In the genomic region with DNA sequence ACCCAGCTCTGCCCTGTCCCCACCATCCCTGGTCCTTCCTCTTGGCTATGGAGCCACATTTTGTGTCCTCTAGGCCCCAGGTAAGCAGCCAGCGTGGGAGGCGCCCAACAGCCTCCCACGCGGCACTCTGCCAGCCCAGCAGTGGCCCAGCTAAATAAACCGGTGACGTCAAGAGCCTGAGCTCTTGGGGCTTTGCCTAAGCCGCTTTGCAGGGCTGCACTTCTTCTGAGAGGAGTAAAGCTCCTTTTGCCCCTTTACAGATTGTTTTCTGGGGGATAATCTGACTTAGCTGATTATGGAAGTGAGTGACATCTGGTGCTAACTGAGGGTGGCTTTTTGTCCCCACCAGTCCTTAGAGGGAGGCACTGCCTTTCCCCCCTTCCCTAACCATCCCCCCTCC, we compare ENCODE assay signal across 9 mouse cellular contexts. TPM values are rescaled to one million over a fixed set of nuclear protein-coding genes. Genes with fewer than 3 reads are reported as not detected.
DNase-seq lines count a peak whose midpoint lies in the region; ATAC-seq and TF ChIP-seq lines count a peak whose summit lies in the region.
"Had no signal": no experiment of that assay in that cellular context is flagged by ENCODE, and none has a peak within 500 bp of the region (broad histone marks: within the 10 kb centered on the region; RNA-seq: fewer than 3 reads in every experiment).

No protein-coding gene starts in this region.

- H3K27me3 ChIP-seq in forebrain, embryonic 16.5 days (replicated peaks; ENCODE audit: control insufficient read depth, insufficient read depth, low read length), result no peaks in the 10 kb centered on the region
- H3K27me3 ChIP-seq in limb, embryonic 13.5 days, result peaks cover 20% of the 10 kb centered on the region

- H3K4me3 ChIP-seq in left cerebral cortex, adult 2 months, result no peak overlapping the region
- no peak overlapping the region for H3K4me3 ChIP-seq in forebrain, embryonic 16.5 days (replicated peaks; ENCODE audit: low read length)
- no peak overlapping the region for H3K4me3 ChIP-seq in limb, embryonic 13.5 days

- intact Hi-C loops in left cerebral cortex, adult 2 months (cut with DNase I), result no loop called here

- no peak for TF ChIP-seq CTCF in left cerebral cortex, adult 2 months (IDR thresholded peaks at IDR 0.05)

- H3K36me3 ChIP-seq in forebrain, embryonic 16.5 days (ENCODE audit: control insufficient read depth, insufficient read depth), result no peaks in the 10 kb centered on the region
- H3K36me3 ChIP-seq in limb, embryonic 13.5 days, result no peaks in the 10 kb centered on the region

- no peak overlapping the region for H3K9ac ChIP-seq in forebrain, embryonic 16.5 days (replicated peaks; ENCODE audit: low read depth, low read length)
- H3K9ac ChIP-seq in limb, embryonic 13.5 days, result peak overlapping the region; percentile 39; the same call in 1 of the 2 replicates

- DNase-seq in left cerebral cortex, adult 2 months (ENCODE audit: extremely low spot score in 1 of 2, low spot score in 2 of 2), result peak; percentile 41
- DNase-seq in left cerebral cortex, adult 11 months (ENCODE audit: low spot score), result no peak
- peak; percentile 31 for DNase-seq in cerebellum, adult 9-11 months
- DNase-seq in right cerebral cortex, postnatal 25 days, result peak; percentile 41
- no peak for DNase-seq in spleen, postnatal 14 days (ENCODE audit: low spot score in 2 of 2)
- DNase-seq in layer of hippocampus, adult 8-10 months (ENCODE audit: low spot score in 2 of 2), result no peak

- no peak for ATAC-seq in forebrain, embryonic 16.5 days
- no peak for ATAC-seq in limb, embryonic 13.5 days (ENCODE audit: low FRiP score, low read depth)

- 8% methylated on average over 7 of the region's 7 CpGs for WGBS in forebrain, embryonic 16.5 days
- 13% methylated on average over 7 of the region's 7 CpGs for WGBS in limb, embryonic 13.5 days

- H3K9me3 ChIP-seq in forebrain, embryonic 16.5 days (ENCODE audit: control insufficient read depth, low read length), result no peaks in the 10 kb centered on the region
- no peaks in the 10 kb centered on the region for H3K9me3 ChIP-seq in limb, embryonic 13.5 days

- peaks cover 68% of the 10 kb centered on the region for H3K4me1 ChIP-seq in forebrain, embryonic 16.5 days (replicated peaks; ENCODE audit: control insufficient read depth, insufficient read depth, low read length)
- H3K4me1 ChIP-seq in limb, embryonic 13.5 days, result peaks cover 67% of the 10 kb centered on the region

- H3K27ac ChIP-seq in left cerebral cortex, adult 2 months, result no peak overlapping the region
- peak overlapping the region; percentile 60; the same call in 1 of the 2 replicates for H3K27ac ChIP-seq in forebrain, embryonic 16.5 days (ENCODE audit: low read length)
- peak overlapping the region; percentile 39 for H3K27ac ChIP-seq in limb, embryonic 13.5 days
- H3K27ac ChIP-seq: macrophage had no signal

- H3K4me2 ChIP-seq in forebrain, embryonic 16.5 days (ENCODE audit: low read length), result no peak overlapping the region
- H3K4me2 ChIP-seq in limb, embryonic 13.5 days (replicated peaks), result 0 out of 2 replicates have a peak overlapping the region, but pooled peaks have one; percentile 11

RNA-seq across cellular contexts. Expression of a gene that starts 22.8 kb away (rescaled TPM):
- 1 to 10 TPM; 6.8 to 7.1 TPM for total RNA-seq in left cerebral cortex, adult 2 months (2021)
- 0.84 and 1.0 TPM in 2 replicates for polyA plus RNA-seq in forebrain, embryonic 16.5 days (2015; fragmentation: Nextera tagmentation; extraction: Ambion mirVana)
- 1.6 and 2.0 TPM in 2 replicates for polyA plus RNA-seq in limb, embryonic 13.5 days (2015; fragmentation: Nextera tagmentation; extraction: Ambion mirVana)
- total RNA-seq in layer of hippocampus, adult 8-10 months (2022), result 10 to 100 TPM; 23.8 to 34.0 (median 31.7) TPM

Comparison
In these comparisons a context has a peak if more than half of its experiments do, and no peak if none do; other contexts are left out.
1. DNase-seq: peak in left cerebral cortex, adult 2 months (2 of 2), cerebellum, adult 9-11 months (single experiment) and right cerebral cortex, postnatal 25 days (single experiment); none in left cerebral cortex, adult 11 months (single experiment), spleen, postnatal 14 days (0 of 2) and layer of hippocampus, adult 8-10 months (0 of 2).